Mouse (Mus musculus) heart, embryonic 11.5 days (tissue): ENCODE results near the gene F2rl2. TPM values are rescaled to one million over a fixed set of nuclear protein-coding genes. Genes with fewer than 3 reads are reported as not detected.

Experiments
- ATAC-seq: fragments of 200-750 bp; cut with Nextera tagmentation; replicated peaks from 2 replicates; pipeline ENCODE4 v1.8.0; 2017; ENCODE audit warnings: moderate library complexity; ENCODE audit not compliant: insufficient number of reproducible peaks, low FRiP score, low TSS enrichment
- H3K27ac ChIP-seq: fragments of 300-500 bp; sonication (generic); 2 replicates; pipeline ENCODE4 v1.5.1; 2014; ENCODE audit warnings: mild to moderate bottlenecking, low read depth, low read length
- H3K27me3 ChIP-seq: fragments of 300-500 bp; sonication (generic); 2 replicates; pipeline ENCODE4 v1.6.1; 2014; ENCODE audit warnings: mild to moderate bottlenecking, low read length, mixed read lengths; ENCODE audit not compliant: control insufficient read depth, insufficient read depth
- H3K36me3 ChIP-seq: fragments of 300-500 bp; sonication (generic); 2 replicates; pipeline ENCODE4 v1.6.1; 2014; ENCODE audit warnings: mild to moderate bottlenecking, low read length, moderate library complexity, mixed read lengths; ENCODE audit not compliant: control insufficient read depth, insufficient read depth
- H3K4me1 ChIP-seq: fragments of 300-500 bp; sonication (generic); 2 replicates; pipeline ENCODE4 v1.6.1; 2014; ENCODE audit warnings: low read length; ENCODE audit not compliant: control insufficient read depth, insufficient read depth
- H3K4me2 ChIP-seq: fragments of 300-500 bp; sonication (generic); 2 replicates; pipeline ENCODE4 v1.6.1; 2014; ENCODE audit warnings: mild to moderate bottlenecking, moderate library complexity
- H3K4me3 ChIP-seq: fragments of 300-500 bp; sonication (generic); 2 replicates; pipeline ENCODE4 v1.5.1; 2014; ENCODE audit warnings: low read depth, low read length
- H3K9ac ChIP-seq: fragments of 300-500 bp; sonication (generic); 2 replicates; pipeline ENCODE4 v1.6.1; 2014; ENCODE audit warnings: mild to moderate bottlenecking, low read depth, low read length, moderate library complexity
- H3K9me3 ChIP-seq: fragments of 300-500 bp; sonication (generic); replicated peaks from 2 replicates; pipeline ENCODE4 v1.6.1; 2016; ENCODE audit warnings: low read length; ENCODE audit not compliant: control insufficient read depth
- WGBS: fragments of 180-500 bp; shearing (Covaris S2); extraction: QIAGEN DNeasy Blood & Tissue Kit; methylation state at CpG from one replicate; pipeline ENCODE4 v1.1.7; 2014; ENCODE audit not compliant: insufficient replicate concordance; 5-methylcytosine and 5-hydroxymethylcytosine counted together
- polyA plus RNA-seq: library from polyadenylated mRNA; unstranded; fragments of >200 nt; fragmentation: Nextera tagmentation; extraction: Ambion mirVana; gene quantifications from 2 replicates; pipeline ENCODE4 v1.2.1, GENCODE M21; 2014

F2rl2 gene
- polyA plus RNA-seq: 4.0 and 4.1 TPM in 2 replicates

DNA sequence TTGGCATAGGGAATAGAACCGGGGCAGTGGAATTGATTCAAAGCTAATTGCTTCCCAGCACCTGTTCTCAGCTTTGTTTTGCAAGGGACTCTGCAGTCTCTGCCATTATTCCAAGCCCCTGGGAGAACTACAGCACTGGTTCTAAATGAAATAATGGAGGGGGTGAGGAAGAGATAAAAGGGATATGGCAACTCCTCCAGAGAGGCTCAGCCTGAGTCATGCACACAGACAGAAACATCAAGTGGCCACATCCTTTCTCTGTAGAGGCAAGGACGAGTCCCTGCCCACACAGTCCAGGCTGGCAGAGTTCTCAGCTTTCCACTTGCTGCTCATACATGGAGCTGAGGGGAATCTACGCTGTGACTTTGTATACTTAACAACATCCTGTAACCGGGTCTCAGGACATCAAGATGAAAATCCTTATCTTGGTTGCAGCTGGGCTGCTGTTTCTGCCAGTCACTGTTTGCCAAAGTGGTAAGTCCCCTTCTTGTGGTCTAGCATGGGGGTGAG, at the start of gene F2rl2:
F2rl2 (plus strand) TSS at position 200 of the 510 bp plus-strand sequence.
- Histone ChIP-seq H3K36me3 (no peaks in the 10 kb centered on the region), H3K4me3 (no peak within 1 kb of the TSS), H3K4me1 (no peaks in the 10 kb centered on the region), H3K27ac (peak within 1 kb of the TSS; percentile 46), H3K27me3 (no peaks in the 10 kb centered on the region), H3K9me3 (no peaks in the 10 kb centered on the region), H3K9ac (no peak within 1 kb of the TSS), H3K4me2 (no peak within 1 kb of the TSS)
- 45% methylated on average over 4 of the region's 4 CpGs for WGBS
- no peak for ATAC-seq

DNA sequence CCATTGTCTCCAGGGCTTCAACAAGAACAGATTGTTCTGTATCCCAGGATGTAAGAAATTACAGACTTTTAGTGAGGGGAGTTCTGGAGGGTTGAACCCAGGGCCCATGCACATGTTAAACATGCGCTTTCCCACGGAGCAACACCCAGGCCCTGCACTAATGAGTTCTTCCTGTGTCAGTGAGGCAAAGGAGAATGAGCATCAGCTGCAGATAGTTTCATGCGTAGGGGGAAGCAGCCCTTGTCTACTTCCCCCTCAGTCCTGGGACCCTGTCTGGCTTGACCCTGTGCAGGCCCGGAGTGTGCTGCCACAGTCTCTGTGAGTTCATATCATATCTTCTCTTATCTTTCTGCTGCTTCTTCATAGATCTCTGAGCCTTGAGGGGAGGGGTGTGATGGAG, 49.4 kb upstream of the F2rl2 start:
- Histone ChIP-seq H3K9ac (no peak overlapping the region), H3K4me3 (no peak overlapping the region), H3K4me1 (peaks cover 23% of the 10 kb centered on the region), H3K27ac (peak overlapping the region; percentile 18; the same call in 1 of the 2 replicates), H3K4me2 (no peak overlapping the region), H3K9me3 (no peaks in the 10 kb centered on the region), H3K36me3 (no peaks in the 10 kb centered on the region), H3K27me3 (no peaks in the 10 kb centered on the region)
- 44% methylated on average over 4 of the region's 4 CpGs for WGBS
- ATAC-seq: 0 out of 2 replicates have a peak, but pooled peaks have one; percentile 10

DNA sequence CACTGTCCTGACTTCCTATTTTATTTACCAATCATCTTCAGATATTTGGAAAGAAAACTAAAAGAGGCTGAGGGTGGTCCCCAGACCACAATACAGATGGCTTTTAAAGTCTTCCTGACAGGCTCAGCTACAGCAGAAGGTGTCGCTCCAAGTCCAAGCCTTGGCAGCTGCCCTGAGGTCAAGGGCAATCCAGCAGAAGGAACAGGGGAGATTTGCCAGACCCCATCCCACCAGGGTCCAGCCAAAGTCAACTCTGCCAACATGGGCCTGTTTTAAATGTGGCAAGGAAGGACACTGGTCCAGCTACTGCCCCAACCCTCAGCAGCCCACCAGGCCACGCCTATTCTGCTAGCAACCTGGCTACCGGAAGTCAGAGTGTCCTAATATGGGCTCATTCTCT, 46.7 kb upstream of the F2rl2 start:
- Histone ChIP-seq H3K4me2 (no peak overlapping the region), H3K27me3 (no peaks in the 10 kb centered on the region), H3K27ac (no peak overlapping the region), H3K4me3 (no peak overlapping the region), H3K36me3 (no peaks in the 10 kb centered on the region), H3K9me3 (no peaks in the 10 kb centered on the region), H3K9ac (no peak overlapping the region), H3K4me1 (peaks cover 13% of the 10 kb centered on the region)
- 80% methylated on average over 3 of the region's 3 CpGs for WGBS
- ATAC-seq: no peak

DNA sequence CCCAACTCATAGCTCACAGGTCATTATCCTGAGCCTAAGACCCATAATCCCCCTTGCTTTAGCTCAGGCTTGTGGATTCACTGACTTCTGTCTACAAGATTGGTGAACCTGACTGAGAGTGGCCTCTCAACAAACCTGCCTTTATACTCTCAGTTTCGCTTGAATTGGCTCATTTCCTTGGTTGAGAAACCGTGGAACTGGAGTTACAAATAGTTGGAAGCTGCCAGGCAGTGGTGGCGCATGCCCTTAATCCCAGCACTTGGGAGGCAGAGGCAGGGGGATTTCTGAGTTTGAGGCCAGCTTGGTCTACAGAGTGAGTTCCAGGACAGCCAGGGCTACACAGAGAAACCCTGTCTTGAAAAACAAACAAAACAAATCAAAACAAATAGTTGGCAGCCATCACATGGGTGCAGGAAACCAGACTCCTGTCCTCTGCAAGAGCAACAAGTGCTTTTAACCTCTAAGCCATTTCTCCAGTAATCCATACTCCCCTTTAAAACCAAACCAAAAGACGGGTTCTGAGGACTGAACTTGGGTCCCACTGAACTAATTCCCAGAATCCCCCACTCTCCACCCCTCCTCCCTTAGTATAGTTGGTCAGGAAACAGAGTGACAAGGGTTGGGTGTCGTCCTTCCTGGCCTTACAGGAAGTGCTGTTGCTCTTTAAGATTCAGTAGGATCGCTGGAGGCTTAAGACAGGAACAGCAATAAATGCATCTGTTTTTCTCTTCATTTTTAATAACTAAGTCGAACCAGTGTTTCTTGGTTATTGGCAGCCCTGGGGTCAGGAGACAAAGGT, 44.6 kb upstream of the F2rl2 start:
- Histone ChIP-seq H3K36me3 (no peaks in the 10 kb centered on the region; the same call in 1 of the 2 replicates), H3K27ac (no peak overlapping the region), H3K9ac (no peak overlapping the region), H3K9me3 (no peaks in the 10 kb centered on the region), H3K27me3 (no peaks in the 10 kb centered on the region), H3K4me3 (no peak overlapping the region), H3K4me2 (no peak overlapping the region), H3K4me1 (peaks cover 15% of the 10 kb centered on the region)
- whole genome bisulfite sequencing: 75% methylated on average over 7 of the region's 7 CpGs
- no peak for ATAC-seq

DNA sequence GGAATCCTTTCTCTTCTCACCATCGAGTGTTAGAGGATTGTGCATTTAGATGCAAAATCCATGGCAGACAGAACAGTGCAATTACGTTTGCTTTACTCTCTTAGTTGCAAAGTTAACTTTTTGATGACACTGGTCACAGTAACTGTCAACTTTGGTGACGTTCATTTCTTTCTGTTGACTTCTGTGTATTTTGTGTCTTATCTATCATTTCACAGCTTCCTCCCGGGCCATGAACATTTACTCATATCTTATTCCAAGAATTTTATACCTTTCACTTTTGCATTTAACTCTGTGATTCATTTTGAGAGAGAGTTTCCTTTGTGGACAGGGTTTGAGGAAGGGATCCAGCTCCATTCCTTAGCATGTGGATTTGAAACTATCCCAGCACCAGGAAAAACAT, 43.0 kb upstream of the F2rl2 start:
- Histone ChIP-seq H3K9me3 (no peaks in the 10 kb centered on the region), H3K36me3 (no peaks in the 10 kb centered on the region; the same call in 1 of the 2 replicates), H3K27me3 (no peaks in the 10 kb centered on the region), H3K9ac (no peak overlapping the region), H3K27ac (no peak overlapping the region), H3K4me2 (no peak overlapping the region), H3K4me3 (no peak overlapping the region), H3K4me1 (peaks cover 17% of the 10 kb centered on the region)
- 71% methylated on average over 4 of the region's 4 CpGs for WGBS
- ATAC-seq: no peak

DNA sequence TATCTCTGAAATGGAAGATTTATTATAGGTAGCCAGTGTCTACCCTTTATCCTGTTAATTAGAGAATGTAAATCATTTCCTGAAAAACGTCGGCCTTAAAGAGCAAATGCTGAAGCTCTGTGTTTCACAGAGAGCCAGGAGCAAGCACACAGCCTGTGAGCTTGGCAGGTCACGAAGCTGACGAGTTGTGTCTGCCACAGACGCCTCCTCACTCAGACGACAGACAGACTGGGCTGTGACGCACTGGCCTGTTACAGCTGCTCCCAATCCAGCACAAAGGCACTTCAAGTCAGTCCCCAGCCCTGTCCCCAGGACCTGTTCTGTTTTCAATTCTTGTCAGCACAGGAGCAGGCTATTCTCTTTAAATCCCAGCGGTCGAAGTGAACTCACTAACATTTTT, 41.4 kb upstream of the F2rl2 start:
- no peak overlapping the region for H3K4me3 ChIP-seq
- no peaks in the 10 kb centered on the region for H3K27me3 ChIP-seq
- no peaks in the 10 kb centered on the region for H3K9me3 ChIP-seq
- peak overlapping the region; percentile 5 for H3K4me2 ChIP-seq
- H3K9ac ChIP-seq: no peak overlapping the region
- peak overlapping the region; percentile 85 for H3K27ac ChIP-seq
- H3K4me1 ChIP-seq: peaks cover 17% of the 10 kb centered on the region
- no peaks in the 10 kb centered on the region; the same call in 1 of the 2 replicates for H3K36me3 ChIP-seq
- no peak for ATAC-seq
- WGBS: 15% methylated on average over 9 of the region's 9 CpGs

DNA sequence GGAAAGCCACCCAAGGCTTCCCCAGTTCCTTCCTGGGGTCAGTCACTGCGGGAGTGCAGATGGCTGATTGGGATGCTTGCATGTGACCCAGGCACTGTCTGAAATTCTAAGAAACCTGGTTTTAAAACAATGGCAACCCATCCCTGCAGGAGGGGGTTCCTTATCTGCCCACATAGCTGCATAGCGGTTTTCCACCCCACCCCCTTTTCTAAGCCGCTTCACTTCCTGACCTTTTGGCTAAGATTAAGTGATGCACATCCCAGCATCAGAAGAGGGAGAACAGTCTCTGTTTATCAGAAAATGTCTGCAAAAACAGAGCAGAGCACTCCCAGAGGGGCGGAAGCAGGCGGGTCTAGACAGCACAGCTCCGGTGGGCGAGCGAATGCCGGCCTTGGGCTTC, 39.5 kb upstream of the F2rl2 start:
- Histone ChIP-seq H3K4me2 (peak overlapping the region; percentile 29), H3K9ac (0 out of 2 replicates have a peak overlapping the region, but pooled peaks have one; percentile 10), H3K27ac (peak overlapping the region; percentile 59)

DNA sequence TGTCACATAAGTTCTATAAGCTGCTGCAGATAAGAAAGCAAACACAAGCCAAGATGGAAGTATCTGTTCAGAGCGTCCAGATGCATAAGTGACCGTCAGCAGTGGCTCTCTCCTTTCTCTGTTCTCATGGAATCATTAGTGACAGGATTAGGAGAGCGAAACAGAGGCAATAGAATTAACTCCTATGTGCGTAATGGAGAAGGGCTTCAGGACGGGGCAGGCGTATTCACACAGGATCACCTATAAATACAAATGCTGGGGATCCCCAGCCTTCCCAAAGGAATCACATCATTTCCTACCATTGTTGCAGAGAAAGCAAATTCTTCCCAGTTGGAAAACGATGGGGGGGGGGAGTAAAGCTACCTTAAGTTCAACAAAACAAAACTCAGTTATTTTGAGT, 37.2 kb upstream of the F2rl2 start:
- Histone ChIP-seq H3K4me2 (no peak overlapping the region), H3K9ac (no peak overlapping the region), H3K4me1 (peaks cover 17% of the 10 kb centered on the region), H3K4me3 (no peak overlapping the region), H3K27ac (peak overlapping the region; percentile 38; the same call in 1 of the 2 replicates), H3K36me3 (peaks cover 2% of the 10 kb centered on the region; the same call in 1 of the 2 replicates), H3K27me3 (no peaks in the 10 kb centered on the region), H3K9me3 (no peaks in the 10 kb centered on the region)
- WGBS: 62% methylated on average over 7 of the region's 7 CpGs
- no peak for ATAC-seq

More for the DNA sequence above, 39.5 kb upstream of the F2rl2 start:
- ATAC-seq: peak; percentile 75
- Histone ChIP-seq H3K4me1 (peaks cover 17% of the 10 kb centered on the region), H3K27me3 (no peaks in the 10 kb centered on the region), H3K4me3 (no peak overlapping the region), H3K36me3 (no peaks in the 10 kb centered on the region; the same call in 1 of the 2 replicates), H3K9me3 (no peaks in the 10 kb centered on the region)
- 13% methylated on average over 9 of the region's 9 CpGs for WGBS
